Mouse (Mus musculus) heart, postnatal 0 days (tissue): ENCODE data around the gene St6galnac4.

Source experiments
- CTCF ChIP-seq: IDR thresholded peaks from 2 replicates; pipeline ENCODE4 v1.5.1; 2016; ENCODE audit warnings: antibody characterized with exemption, control low read depth, low read depth
- EP300 ChIP-seq: IDR thresholded peaks from 2 replicates; pipeline ENCODE4 v1.6.1; 2016; ENCODE audit warnings: antibody characterized with exemption, low read depth

DNA sequence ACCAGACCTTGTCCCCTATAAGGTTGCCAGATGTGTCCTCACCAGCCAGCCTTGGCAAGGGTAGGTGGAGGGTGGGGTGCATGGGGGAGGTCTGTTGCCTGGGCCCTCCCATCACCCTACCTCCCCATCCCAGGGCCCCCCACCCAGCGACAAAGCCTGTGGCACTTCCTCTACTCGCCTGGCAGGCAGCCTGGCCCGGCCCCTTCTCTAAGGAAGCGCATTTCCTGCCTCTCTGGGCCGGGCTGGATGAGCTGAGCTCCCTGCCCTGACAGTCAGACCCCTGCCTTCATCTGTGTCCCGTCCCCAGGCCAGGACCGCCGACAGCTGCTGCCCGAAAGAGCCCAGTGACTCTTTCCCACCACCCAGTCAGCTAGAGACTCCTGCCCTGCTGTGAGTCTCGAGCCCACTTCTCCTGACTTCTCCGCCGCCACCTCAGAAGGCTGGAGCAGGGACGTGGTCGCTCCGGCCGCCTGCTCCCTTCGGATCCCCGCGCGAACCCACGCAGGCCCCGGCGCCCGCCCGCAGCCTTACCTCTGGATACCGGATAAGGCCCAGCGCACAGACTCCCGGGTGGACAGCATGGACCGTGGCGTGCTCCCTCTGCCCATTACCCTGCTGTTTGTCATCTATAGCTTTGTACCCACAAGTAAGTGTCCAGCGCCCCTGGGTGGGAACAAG lies 59.6 kb downstream of the St6galnac4 start, which contains the start of gene Eng:
- TF ChIP-seq EP300 (no peak), CTCF (no peak)
